Mouse (Mus musculus): ENCODE data around the gene Slc7a14.

Slc7a14 gene

GRCm38 (mm10) chr3:31260964-31261346 is 49.2 kb downstream of the Slc7a14 start:
- no peak for DNase-seq (ENCODE audit: low spot score)

GRCm38 (mm10) chr3:31260329-31260963 is 49.7 kb downstream of the Slc7a14 start:
- DNase-seq (ENCODE audit: low spot score), result no peak

- no peak for DNase-seq (ENCODE audit: low spot score)
These were observed 50.5 kb downstream of the Slc7a14 start for GRCm38 (mm10) chr3:31259553-31260255.

- no peak for DNase-seq (ENCODE audit: low spot score)
These were observed 55.8 kb downstream of the Slc7a14 start for GRCm38 (mm10) chr3:31254427-31254826.

GRCm38 (mm10) chr3:31253862-31254261 is 56.3 kb downstream of the Slc7a14 start:
- DNase-seq (ENCODE audit: low spot score), result no peak

- DNase-seq (ENCODE audit: low spot score), result no peak
These were observed 57.6 kb downstream of the Slc7a14 start for GRCm38 (mm10) chr3:31252566-31252965.

GRCm38 (mm10) chr3:31243478-31243877 is 66.7 kb downstream of the Slc7a14 start:
- DNase-seq (ENCODE audit: low spot score), result no peak

GRCm38 (mm10) chr3:31240840-31241239 is 69.3 kb downstream of the Slc7a14 start:
- DNase-seq (ENCODE audit: low spot score), result no peak

GRCm38 (mm10) chr3:31239645-31240044 is 70.5 kb downstream of the Slc7a14 start:
- DNase-seq (ENCODE audit: low spot score), result no peak

- DNase-seq (ENCODE audit: low spot score), result no peak
These were observed 72.2 kb downstream of the Slc7a14 start for GRCm38 (mm10) chr3:31237936-31238335.

GRCm38 (mm10) chr3:31236146-31236545 is 74.0 kb downstream of the Slc7a14 start:
- no peak for DNase-seq (ENCODE audit: low spot score)

GRCm38 (mm10) chr3:31234356-31234755 is 75.8 kb downstream of the Slc7a14 start:
- DNase-seq (ENCODE audit: low spot score), result no peak

- DNase-seq (ENCODE audit: low spot score), result no peak
These were observed 76.3 kb downstream of the Slc7a14 start for GRCm38 (mm10) chr3:31233746-31234312.

GRCm38 (mm10) chr3:31229281-31229680 is 80.9 kb downstream of the Slc7a14 start:
- DNase-seq (ENCODE audit: low spot score), result no peak

GRCm38 (mm10) chr3:31228487-31228886 is 81.7 kb downstream of the Slc7a14 start:
- DNase-seq (ENCODE audit: low spot score), result no peak

- no peak for DNase-seq (ENCODE audit: low spot score)
These were observed 86.6 kb downstream of the Slc7a14 start for GRCm38 (mm10) chr3:31223551-31223950.

GRCm38 (mm10) chr3:31220040-31220439 is 90.1 kb downstream of the Slc7a14 start:
- DNase-seq (ENCODE audit: low spot score), result no peak

GRCm38 (mm10) chr3:31219483-31219882 is 90.7 kb downstream of the Slc7a14 start:
- no peak for DNase-seq (ENCODE audit: low spot score)

- DNase-seq (ENCODE audit: low spot score), result no peak
These were observed 92.7 kb downstream of the Slc7a14 start for GRCm38 (mm10) chr3:31217523-31217922.

GRCm38 (mm10) chr3:31213802-31214201 is 96.4 kb downstream of the Slc7a14 start:
- no peak for DNase-seq (ENCODE audit: low spot score)

GRCm38 (mm10) chr3:31212205-31213038 is 97.8 kb downstream of the Slc7a14 start:
- no peak for DNase-seq (ENCODE audit: low spot score)

GRCm38 (mm10) chr3:31209001-31209400 is 101.2 kb downstream of the Slc7a14 start:
- no peak for DNase-seq (ENCODE audit: low spot score)

Measured in c-Kit-positive CD71-positive TER-119-positive erythroid progenitor cells, embryonic 14.5 days (primary cell).